Mouse (Mus musculus) kidney, postnatal 0 days (tissue): Measurements from ENCODE around the gene Odf3b. TPM values are rescaled to one million over a fixed set of nuclear protein-coding genes. Genes with fewer than 3 reads are reported as not detected.
A peak's percentile ranks its signal among the peaks of the same experiment; 100 is the strongest.

Experiments
- ATAC-seq: fragments of 200-750 bp; cut with Nextera tagmentation; replicated peaks from 2 replicates; pipeline ENCODE4 v1.8.0; 2017; ENCODE audit warnings: low read depth, moderate number of reproducible peaks, moderate TSS enrichment, moderate library complexity; ENCODE audit not compliant: low FRiP score
- DNase-seq: peaks from one replicate; pipeline ENCODE4 v3.0.0-alpha.2; 2016; ENCODE audit warnings: low spot score
- H3K27ac ChIP-seq: fragments of 300-500 bp; sonication (generic); 2 replicates; pipeline ENCODE4 v1.5.1; 2014; ENCODE audit warnings: mild to moderate bottlenecking
- H3K27me3 ChIP-seq: fragments of 300-500 bp; sonication (generic); 2 replicates; pipeline ENCODE4 v1.6.1; 2014; ENCODE audit warnings: low read length, mixed read lengths; ENCODE audit not compliant: insufficient read depth
- H3K36me3 ChIP-seq: fragments of 300-500 bp; sonication (generic); 2 replicates; pipeline ENCODE4 v1.6.1; 2014; ENCODE audit warnings: low read length, mixed read lengths; ENCODE audit not compliant: insufficient read depth
- H3K4me1 ChIP-seq: fragments of 300-500 bp; sonication (generic); replicated peaks from 2 replicates; pipeline ENCODE4 v1.6.1; 2014; ENCODE audit warnings: antibody characterized with exemption, low read length, mixed read lengths; ENCODE audit not compliant: insufficient read depth
- H3K4me2 ChIP-seq: fragments of 300-500 bp; sonication (generic); 2 replicates; pipeline ENCODE4 v1.6.1; 2014; ENCODE audit warnings: mild to moderate bottlenecking, low read length, moderate library complexity, mixed read lengths
- H3K4me3 ChIP-seq: fragments of 300-500 bp; sonication (generic); replicated peaks from 2 replicates; pipeline ENCODE4 v1.5.1; 2014; ENCODE audit warnings: low read depth, low read length
- H3K9ac ChIP-seq: fragments of 300-500 bp; sonication (generic); 2 replicates; pipeline ENCODE4 v1.6.1; 2014; ENCODE audit warnings: low read depth, low read length
- H3K9me3 ChIP-seq: fragments of 300-500 bp; sonication (generic); replicated peaks from 2 replicates; pipeline ENCODE4 v1.6.1; 2016; ENCODE audit warnings: low read length, inconsistent platforms, mixed read lengths
- CTCF ChIP-seq: IDR thresholded peaks from 2 replicates; pipeline ENCODE4 v1.5.1; 2016; ENCODE audit warnings: antibody characterized with exemption, low read depth, mild to moderate bottlenecking, moderate library complexity
- WGBS: fragments of 180-500 bp; shearing (Covaris S2); extraction: QIAGEN DNeasy Blood & Tissue Kit; methylation state at CpG from one replicate; pipeline ENCODE4 v1.1.7; 2014; 5-methylcytosine and 5-hydroxymethylcytosine counted together
- polyA plus RNA-seq: library from polyadenylated mRNA; unstranded; fragments of >200 nt; fragmentation: Nextera tagmentation; extraction: Ambion mirVana; gene quantifications from 2 replicates; pipeline ENCODE4 v1.2.1, GENCODE M21; 2015

Gene Odf3b
- polyA plus RNA-seq, 1 experiment from 2014 or later = 0.68 TPM

GRCm38 (mm10) chr15:89377938-89378828 is 899 bp downstream of the Odf3b start:
- Histone ChIP-seq H3K9ac (peak overlapping the region; percentile 24; the same call in 1 of the 2 replicates), H3K9me3 (no peaks in the 10 kb centered on the region), H3K36me3 (no peaks in the 10 kb centered on the region), H3K27me3 (peaks cover 36% of the 10 kb centered on the region), H3K27ac (no peak overlapping the region), H3K4me2 (peak overlapping the region; percentile 62), H3K4me3 (peak overlapping the region; percentile 39), H3K4me1 (peaks cover 25% of the 10 kb centered on the region)
- ATAC-seq (no peak), DNase-seq (no peak)
- 12% methylated on average over 46 of the region's 46 CpGs for WGBS
- TF ChIP-seq CTCF = no peak

GRCm38 (mm10) chr15:89377362-89377761 is 1.7 kb downstream of the Odf3b start:
- H3K4me3 ChIP-seq = no peak overlapping the region
- peaks cover 36% of the 10 kb centered on the region for H3K27me3 ChIP-seq
- ATAC-seq (no peak), DNase-seq (peak; percentile 3)
- WGBS = 6% methylated on average over 18 of the region's 18 CpGs
- peak overlapping the region; percentile 25; the same call in 1 of the 2 replicates for H3K4me2 ChIP-seq
- H3K27ac ChIP-seq = no peak overlapping the region
- H3K4me1 ChIP-seq = peaks cover 33% of the 10 kb centered on the region
- H3K9ac ChIP-seq = no peak overlapping the region
- TF ChIP-seq CTCF = no peak
- H3K36me3 ChIP-seq = no peaks in the 10 kb centered on the region
- no peaks in the 10 kb centered on the region for H3K9me3 ChIP-seq

DNA sequence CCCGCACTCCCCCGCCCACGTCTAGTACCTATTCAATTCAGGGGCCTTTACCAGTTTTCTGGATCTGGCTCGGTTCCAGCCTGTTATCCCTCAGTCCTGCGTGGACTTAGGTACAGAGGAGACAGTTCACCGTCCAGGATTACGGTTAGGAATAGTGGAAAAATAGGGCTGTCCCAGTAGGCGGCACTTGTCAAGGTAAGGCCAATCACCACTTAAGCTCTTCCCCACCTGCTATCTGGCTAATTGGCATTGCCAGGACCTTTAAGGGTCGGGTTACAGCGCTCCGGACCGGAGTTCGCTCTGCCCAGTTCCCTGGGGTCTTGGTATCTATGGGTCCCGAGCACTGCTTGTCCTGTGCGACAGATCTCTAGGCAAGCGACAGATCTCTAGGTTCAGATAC is 2.1 kb downstream of the Odf3b start, which contains the start of gene Tymp:
Tymp (minus strand) TSS at position 83 of the 400 bp plus-strand sequence.
- Histone ChIP-seq H3K27ac (no peak within 1 kb of the TSS), H3K4me1 (peaks cover 33% of the 10 kb centered on the region), H3K9ac (no peak within 1 kb of the TSS), H3K9me3 (no peaks in the 10 kb centered on the region), H3K4me3 (no peak within 1 kb of the TSS), H3K36me3 (peaks cover 3% of the 10 kb centered on the region), H3K27me3 (peaks cover 36% of the 10 kb centered on the region), H3K4me2 (peak within 1 kb of the TSS; percentile 25; the same call in 1 of the 2 replicates)
- WGBS = 23% methylated on average over 16 of the region's 16 CpGs
- no peak for TF ChIP-seq CTCF
- ATAC-seq (no peak), DNase-seq (no peak)

GRCm38 (mm10) chr15:89376040-89376439 is 3.0 kb downstream of the Odf3b start:
- Histone ChIP-seq H3K27me3 (peaks cover 36% of the 10 kb centered on the region), H3K4me1 (peaks cover 33% of the 10 kb centered on the region), H3K27ac (no peak overlapping the region), H3K4me2 (no peak overlapping the region), H3K36me3 (peaks cover 12% of the 10 kb centered on the region), H3K9ac (no peak overlapping the region), H3K9me3 (no peaks in the 10 kb centered on the region), H3K4me3 (no peak overlapping the region)
- no peak for DNase-seq
- 87% methylated on average over 7 of the region's 7 CpGs for WGBS
- no peak for TF ChIP-seq CTCF
- ATAC-seq = no peak

DNA sequence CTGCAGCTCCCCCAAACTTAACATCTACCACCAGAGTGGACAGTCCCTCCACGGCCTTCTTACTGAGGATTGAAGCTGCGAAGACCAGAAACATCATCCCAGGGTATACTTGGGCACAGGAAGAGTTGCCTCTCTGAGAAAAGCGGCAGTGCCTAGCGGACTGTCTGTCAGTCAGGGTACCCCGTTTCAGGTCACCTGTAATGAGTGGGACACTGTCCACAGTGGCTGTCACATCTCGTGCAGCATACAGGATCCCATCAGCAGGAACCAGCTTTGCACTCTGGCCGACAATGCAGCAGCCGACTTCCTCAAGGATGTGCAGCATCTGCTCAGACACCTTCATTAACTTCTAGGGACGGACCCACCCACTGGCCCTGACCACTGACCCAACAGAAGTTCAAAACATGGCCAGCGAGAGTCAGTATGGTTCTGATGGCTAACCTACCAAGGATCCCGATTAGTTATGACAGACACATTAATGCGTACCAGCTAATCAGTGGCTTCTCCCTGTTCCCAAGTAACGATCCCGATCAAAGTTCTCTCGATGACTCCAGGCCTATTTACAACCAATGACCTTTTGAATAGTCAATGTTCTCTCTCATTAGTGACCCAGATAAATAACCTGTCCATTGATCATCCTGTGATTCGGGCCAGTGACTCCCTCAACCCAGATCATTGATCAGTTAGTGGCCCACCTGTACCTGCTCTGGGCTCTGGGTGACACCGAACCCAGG is 4.1 kb downstream of the Odf3b start:
- Histone ChIP-seq H3K4me3 (no peak overlapping the region; the same call in 1 of the 2 replicates), H3K9ac (no peak overlapping the region), H3K36me3 (peaks cover 21% of the 10 kb centered on the region), H3K9me3 (no peaks in the 10 kb centered on the region), H3K4me1 (peaks cover 33% of the 10 kb centered on the region), H3K4me2 (no peak overlapping the region; the same call in 1 of the 2 replicates), H3K27ac (no peak overlapping the region), H3K27me3 (peaks cover 31% of the 10 kb centered on the region)
- DNase-seq (no peak), ATAC-seq (no peak)
- 88% methylated on average over 17 of the region's 17 CpGs for whole genome bisulfite sequencing
- TF ChIP-seq CTCF = no peak

GRCm38 (mm10) chr15:89374340-89374739 is 4.7 kb downstream of the Odf3b start:
- ATAC-seq = no peak
- H3K9me3 ChIP-seq = no peaks in the 10 kb centered on the region

More at GRCm38 (mm10) chr15:89374340-89374739, 4.7 kb downstream of the Odf3b start:
- H3K4me2 ChIP-seq = peak overlapping the region; percentile 88
- peak overlapping the region; percentile 53 for H3K4me3 ChIP-seq
- TF ChIP-seq CTCF = no peak
- H3K4me1 ChIP-seq = peaks cover 30% of the 10 kb centered on the region
- peak overlapping the region; percentile 92; the same call in 1 of the 2 replicates for H3K27ac ChIP-seq
- no peak for DNase-seq
- H3K36me3 ChIP-seq = peaks cover 27% of the 10 kb centered on the region
- 40% methylated on average over 9 of the region's 9 CpGs for WGBS
- peaks cover 25% of the 10 kb centered on the region for H3K27me3 ChIP-seq
- H3K9ac ChIP-seq = peak overlapping the region; percentile 72
